Mouse (Mus musculus) hindbrain, embryonic 13.5 days (tissue): ENCODE measurements at regions not wholly inside any gene's neighbourhood (a gene's known extent, or its start where the extent isn't known, plus 50 kb on each side); places are given as distances from the start of the nearest gene placed in this dataset.
"Not testable (repeated sequence)": the region's sequence is repeated elsewhere in the genome, so short reads cannot be mapped to it uniquely, and the experiment has no call there.

Experiments used
- ATAC-seq: fragments of 200-750 bp; cut with Nextera tagmentation; 2 replicates; pipeline ENCODE4 v1.8.0; 2017; ENCODE audit warnings: moderate TSS enrichment; ENCODE audit not compliant: low FRiP score
- H3K27ac ChIP-seq: fragments of 300-500 bp; sonication (generic); 2 replicates; pipeline ENCODE4 v1.5.1; 2015; ENCODE audit warnings: inconsistent platforms, mild to moderate bottlenecking, moderate library complexity
- H3K27me3 ChIP-seq: fragments of 300-500 bp; sonication (generic); 2 replicates; pipeline ENCODE4 v1.6.1; 2015; ENCODE audit warnings: mild to moderate bottlenecking, inconsistent platforms
- H3K36me3 ChIP-seq: fragments of 300-500 bp; sonication (generic); 2 replicates; pipeline ENCODE4 v1.6.1; 2015; ENCODE audit warnings: mild to moderate bottlenecking, inconsistent platforms
- H3K4me1 ChIP-seq: fragments of 300-500 bp; sonication (generic); replicated peaks from 2 replicates; pipeline ENCODE4 v1.6.1; 2015; ENCODE audit warnings: inconsistent platforms
- H3K4me2 ChIP-seq: fragments of 300-500 bp; sonication (generic); 2 replicates; pipeline ENCODE4 v1.6.1; 2015; ENCODE audit warnings: inconsistent platforms, mild to moderate bottlenecking, moderate library complexity
- H3K4me3 ChIP-seq: fragments of 300-500 bp; sonication (generic); 2 replicates; pipeline ENCODE4 v1.5.1; 2015; ENCODE audit warnings: mild to moderate bottlenecking, inconsistent platforms
- H3K9ac ChIP-seq: fragments of 300-500 bp; sonication (generic); 2 replicates; pipeline ENCODE4 v1.6.1; 2015; ENCODE audit warnings: mild to moderate bottlenecking, inconsistent platforms
- H3K9me3 ChIP-seq: fragments of 300-500 bp; sonication (generic); 2 replicates; pipeline ENCODE4 v1.6.1; 2016; ENCODE audit warnings: inconsistent platforms
- WGBS: fragments of 180-500 bp; shearing (Covaris S2); methylation state at CpG from one replicate; pipeline ENCODE4 v1.1.7; 2015; 5-methylcytosine and 5-hydroxymethylcytosine counted together

- H3K4me2 ChIP-seq, H3K27ac ChIP-seq, H3K4me1 ChIP-seq, H3K9ac ChIP-seq, ATAC-seq, H3K27me3 ChIP-seq, H3K4me3 ChIP-seq, H3K36me3 ChIP-seq, H3K9me3 ChIP-seq: not testable (repeated sequence)
- 58% methylated on average over 5 of the region's 5 CpGs for WGBS
Measured at GRCm38 (mm10) chr12:113701841-113702240, 158.1 kb downstream of the Adam6a start.

- H3K4me2 ChIP-seq, H3K9ac ChIP-seq, H3K27me3 ChIP-seq, H3K4me3 ChIP-seq, H3K4me1 ChIP-seq, ATAC-seq, H3K27ac ChIP-seq, H3K36me3 ChIP-seq: not testable (repeated sequence)
- H3K9me3 ChIP-seq = peaks cover 19% of the 10 kb centered on the region
- 8% methylated on average over 1 of the region's 1 CpGs for WGBS
Measured at GRCm38 (mm10) chr12:113716406-113716805, 172.7 kb downstream of the Adam6a start.

GRCm38 (mm10) chr12:113735847-113736246, 192.1 kb downstream of the Adam6a start:
- Histone ChIP-seq H3K9ac (no peak overlapping the region), H3K4me3 (no peak overlapping the region), H3K4me2 (no peak overlapping the region), H3K4me1 (no peaks in the 10 kb centered on the region), H3K36me3 (no peaks in the 10 kb centered on the region), H3K9me3 (peaks cover 20% of the 10 kb centered on the region), H3K27me3 (no peaks in the 10 kb centered on the region), H3K27ac (no peak overlapping the region)
- 68% methylated on average over 4 of the region's 4 CpGs for WGBS
- ATAC-seq = no peak

- ATAC-seq = no peak
- Histone ChIP-seq H3K9me3 (peaks cover 39% of the 10 kb centered on the region), H3K27me3 (no peaks in the 10 kb centered on the region), H3K9ac (no peak overlapping the region), H3K27ac (no peak overlapping the region), H3K4me3 (no peak overlapping the region), H3K36me3 (no peaks in the 10 kb centered on the region), H3K4me2 (no peak overlapping the region), H3K4me1 (no peaks in the 10 kb centered on the region)
- 55% methylated on average over 1 of the region's 1 CpGs for WGBS
Measured at GRCm38 (mm10) chr12:113746277-113746676, 202.6 kb downstream of the Adam6a start.

- Histone ChIP-seq H3K36me3 (no peaks in the 10 kb centered on the region), H3K4me3 (no peak overlapping the region), H3K4me1 (no peaks in the 10 kb centered on the region), H3K4me2 (no peak overlapping the region), H3K27me3 (no peaks in the 10 kb centered on the region), H3K9ac (no peak overlapping the region), H3K9me3 (peaks cover 44% of the 10 kb centered on the region), H3K27ac (no peak overlapping the region)
- no peak for ATAC-seq
Measured at GRCm38 (mm10) chr12:113747987-113748386, 204.3 kb downstream of the Adam6a start.

GRCm38 (mm10) chr12:113769587-113769986, 225.9 kb downstream of the Adam6a start:
- H3K9ac ChIP-seq = no peak overlapping the region
- no peak overlapping the region for H3K4me2 ChIP-seq
- WGBS = 65% methylated on average over 1 of the region's 1 CpGs
- no peaks in the 10 kb centered on the region for H3K4me1 ChIP-seq
- peaks cover 43% of the 10 kb centered on the region for H3K9me3 ChIP-seq
- H3K27me3 ChIP-seq = no peaks in the 10 kb centered on the region
- ATAC-seq = no peak
- no peak overlapping the region for H3K27ac ChIP-seq
- no peak overlapping the region for H3K4me3 ChIP-seq
- no peaks in the 10 kb centered on the region for H3K36me3 ChIP-seq

GRCm38 (mm10) chr12:113795876-113796275, 252.2 kb downstream of the Adam6a start:
- not testable (repeated sequence) for H3K4me3 ChIP-seq, H3K4me1 ChIP-seq, H3K36me3 ChIP-seq, H3K27ac ChIP-seq, H3K9ac ChIP-seq, H3K27me3 ChIP-seq, ATAC-seq, H3K4me2 ChIP-seq
- 4% methylated on average over 1 of the region's 1 CpGs for WGBS
- peaks cover 30% of the 10 kb centered on the region; the same call in 1 of the 2 replicates for H3K9me3 ChIP-seq

- H3K27me3 ChIP-seq = no peaks in the 10 kb centered on the region
- no peak overlapping the region for H3K4me2 ChIP-seq
- H3K27ac ChIP-seq = no peak overlapping the region
- 63% methylated on average over 5 of the region's 5 CpGs for WGBS
- H3K9ac ChIP-seq = no peak overlapping the region
- H3K4me3 ChIP-seq = no peak overlapping the region
- H3K4me1 ChIP-seq = no peaks in the 10 kb centered on the region
- H3K36me3 ChIP-seq = no peaks in the 10 kb centered on the region
- no peak for ATAC-seq
- H3K9me3 ChIP-seq = peaks cover 28% of the 10 kb centered on the region
Measured at GRCm38 (mm10) chr12:113826377-113826776, 282.7 kb downstream of the Adam6a start.

GRCm38 (mm10) chr12:113858893-113859292, 315.2 kb downstream of the Adam6a start:
- H3K4me3 ChIP-seq = no peak overlapping the region

GRCm38 (mm10) chr12:113878826-113879225, 335.1 kb downstream of the Adam6a start:
- H3K4me1 ChIP-seq = no peaks in the 10 kb centered on the region
- peaks cover 19% of the 10 kb centered on the region; the same call in 1 of the 2 replicates for H3K9me3 ChIP-seq
- no peak overlapping the region for H3K4me3 ChIP-seq
- no peak overlapping the region for H3K4me2 ChIP-seq
- no peak for ATAC-seq
- no peaks in the 10 kb centered on the region for H3K27me3 ChIP-seq
- no peak overlapping the region for H3K9ac ChIP-seq
- no peak overlapping the region for H3K27ac ChIP-seq
- no peaks in the 10 kb centered on the region for H3K36me3 ChIP-seq
- WGBS = 25% methylated on average over 2 of the region's 2 CpGs

More at GRCm38 (mm10) chr12:113858893-113859292, 315.2 kb downstream of the Adam6a start:
- H3K4me1 ChIP-seq = no peaks in the 10 kb centered on the region
- H3K9ac ChIP-seq = no peak overlapping the region
- no peak overlapping the region for H3K4me2 ChIP-seq
- no peak for ATAC-seq
- H3K36me3 ChIP-seq = no peaks in the 10 kb centered on the region
- 47% methylated on average over 4 of the region's 4 CpGs for WGBS
- H3K27me3 ChIP-seq = no peaks in the 10 kb centered on the region
- peaks cover 30% of the 10 kb centered on the region for H3K9me3 ChIP-seq
- no peak overlapping the region for H3K27ac ChIP-seq

GRCm38 (mm10) chr12:113896152-113896551, 352.4 kb downstream of the Adam6a start:
- H3K36me3 ChIP-seq = no peaks in the 10 kb centered on the region
- H3K27ac ChIP-seq = no peak overlapping the region
- no peaks in the 10 kb centered on the region for H3K4me1 ChIP-seq
- no peak for ATAC-seq
- H3K4me2 ChIP-seq = no peak overlapping the region
- no peaks in the 10 kb centered on the region for H3K27me3 ChIP-seq
- no peak overlapping the region for H3K9ac ChIP-seq
- no peak overlapping the region for H3K4me3 ChIP-seq
- H3K9me3 ChIP-seq = peaks cover 16% of the 10 kb centered on the region
- 40% methylated on average over 4 of the region's 4 CpGs for whole genome bisulfite sequencing

- no peaks in the 10 kb centered on the region for H3K27me3 ChIP-seq
- H3K9ac ChIP-seq = no peak overlapping the region
- H3K4me2 ChIP-seq = no peak overlapping the region
- H3K36me3 ChIP-seq = no peaks in the 10 kb centered on the region
- no peaks in the 10 kb centered on the region for H3K4me1 ChIP-seq
- no peak overlapping the region for H3K4me3 ChIP-seq
- ATAC-seq = no peak
- peaks cover 34% of the 10 kb centered on the region for H3K9me3 ChIP-seq
- no peak overlapping the region for H3K27ac ChIP-seq
Measured at GRCm38 (mm10) chr12:113906459-113906858, 362.8 kb downstream of the Adam6a start.

- Histone ChIP-seq H3K4me3 (no peak overlapping the region), H3K4me2 (no peak overlapping the region), H3K4me1 (no peaks in the 10 kb centered on the region), H3K27me3 (no peaks in the 10 kb centered on the region), H3K36me3 (no peaks in the 10 kb centered on the region), H3K27ac (no peak overlapping the region), H3K9ac (no peak overlapping the region), H3K9me3 (peaks cover 33% of the 10 kb centered on the region)
- 75% methylated on average over 1 of the region's 1 CpGs for WGBS
- no peak for ATAC-seq
Measured at GRCm38 (mm10) chr12:113907751-113908150, 364.0 kb downstream of the Adam6a start.

GRCm38 (mm10) chr12:113911770-113912169, 368.1 kb downstream of the Adam6a start:
- 38% methylated on average over 3 of the region's 3 CpGs for WGBS
- Histone ChIP-seq H3K4me2 (no peak overlapping the region), H3K27me3 (no peaks in the 10 kb centered on the region), H3K27ac (no peak overlapping the region), H3K9ac (no peak overlapping the region), H3K9me3 (peaks cover 29% of the 10 kb centered on the region), H3K36me3 (no peaks in the 10 kb centered on the region), H3K4me1 (no peaks in the 10 kb centered on the region), H3K4me3 (no peak overlapping the region)
- no peak for ATAC-seq
